Mouse (Mus musculus) CH12.LX (cell line): Measurements from ENCODE around the gene Plch2. TPM values are rescaled to one million over a fixed set of nuclear protein-coding genes. Genes with fewer than 3 reads are reported as not detected.

ENCODE experiments used
- DNase-seq: peaks from one replicate; pipeline ENCODE4 v3.0.0-alpha.2; 2013; ENCODE audit errors: extremely low read depth
- H3K27ac ChIP-seq: 2 replicates; pipeline ENCODE4 v1.5.1; 2012; ENCODE audit warnings: low read depth, mild to moderate bottlenecking, control low read depth, moderate library complexity; ENCODE audit not compliant: insufficient read depth
- H3K27me3 ChIP-seq: replicated peaks from 2 replicates; pipeline ENCODE3; 2012; ENCODE audit warnings: inconsistent platforms
- H3K36me3 ChIP-seq, 2 experiments: replicated peaks in 1 of 2; 2 replicates each; pipeline versions ENCODE3 to v1.6.1; 2012; ENCODE audit warnings: inconsistent platforms in 1 of 2, low read length in 1 of 2, mild to moderate bottlenecking in 1 of 2, mixed read lengths in 1 of 2, moderate library complexity in 1 of 2; ENCODE audit not compliant: control insufficient read depth in 1 of 2, insufficient read depth in 1 of 2
- H3K4me1 ChIP-seq, 2 experiments: 2 replicates each; pipeline ENCODE4 v1.6.1; 2012; ENCODE audit warnings: inconsistent platforms in 1 of 2, moderate library complexity in 1 of 2; ENCODE audit not compliant: insufficient read depth in 2 of 2, control insufficient read depth in 1 of 2
- H3K4me2 ChIP-seq: 2 replicates; pipeline ENCODE4 v1.6.1; 2012; ENCODE audit warnings: low read depth, mild to moderate bottlenecking, control low read depth; ENCODE audit not compliant: poor library complexity, insufficient read depth, severe bottlenecking
- H3K4me3 ChIP-seq, 3 experiments: fragments of 150-350 bp in 1 of 3; sonication (generic) in 1 of 3; replicated peaks in 1 of 3; 2 replicates each; pipeline versions ENCODE3 to v1.5.1; 2011 to 2012; ENCODE audit warnings: low read depth in 2 of 3, low read length in 2 of 3, mild to moderate bottlenecking in 2 of 3, moderate library complexity in 2 of 3, control low read depth in 1 of 3, improper control_type of control experiment in 1 of 3, inconsistent platforms in 1 of 3, mixed read lengths in 1 of 3; ENCODE audit not compliant: poor library complexity in 1 of 3
- H3K79me2 ChIP-seq: replicated peaks from 2 replicates; pipeline ENCODE4 v1.6.1; 2012; ENCODE audit warnings: mild to moderate bottlenecking, moderate library complexity; ENCODE audit not compliant: control insufficient read depth, poor library complexity, insufficient read depth, severe bottlenecking; ENCODE audit errors: extremely low read depth
- H3K9ac ChIP-seq: 2 replicates; pipeline ENCODE4 v1.6.1; 2012; ENCODE audit warnings: low read depth, mild to moderate bottlenecking, control low read depth, moderate library complexity; ENCODE audit not compliant: insufficient read depth
- H3K9me3 ChIP-seq: replicated peaks from 2 replicates; pipeline ENCODE3; 2012; ENCODE audit warnings: low read length, inconsistent platforms, mixed read lengths
- BHLHE40 ChIP-seq: IDR thresholded peaks from 2 replicates; pipeline ENCODE4 v1.6.1; 2011; ENCODE audit warnings: mild to moderate bottlenecking, low read depth, low read length, improper control_type of control experiment
- CHD1 ChIP-seq: IDR thresholded peaks from 2 replicates; pipeline ENCODE4 v1.6.1; 2012; ENCODE audit warnings: low read depth, low read length, improper control_type of control experiment, inconsistent platforms
- CHD2 ChIP-seq: IDR thresholded peaks from 2 replicates; pipeline ENCODE4 v1.6.1; 2011; ENCODE audit warnings: low read length, improper control_type of control experiment
- CTCF ChIP-seq, 2 experiments: IDR thresholded peaks in 1 of 2; conservative IDR thresholded peaks in 1 of 2; 2 replicates each; pipeline ENCODE4 v1.5.1; 2011 to 2012; ENCODE audit warnings: low read depth in 2 of 2, low read length in 2 of 2, improper control_type of control experiment in 1 of 2, inconsistent platforms in 1 of 2, mild to moderate bottlenecking in 1 of 2, moderate library complexity in 1 of 2
- E2F4 ChIP-seq: IDR thresholded peaks from 2 replicates; pipeline ENCODE4 v1.6.1; 2011; ENCODE audit warnings: low read depth, low read length, improper control_type of control experiment; ENCODE audit not compliant: insufficient replicate concordance
- ELF1 ChIP-seq: IDR thresholded peaks from 2 replicates; pipeline ENCODE4 v1.6.1; 2014; ENCODE audit warnings: low read depth, mild to moderate bottlenecking, inconsistent platforms, low read length, improper control_type of control experiment
- EP300 ChIP-seq: IDR thresholded peaks from 2 replicates; pipeline ENCODE4 v1.6.1; 2011; ENCODE audit warnings: low read length, improper control_type of control experiment
- IRF4 ChIP-seq: IDR thresholded peaks from 2 replicates; pipeline ENCODE4 v1.6.1; 2014; ENCODE audit warnings: low read depth, mild to moderate bottlenecking, inconsistent platforms, low read length, improper control_type of control experiment
- JUND ChIP-seq: conservative IDR thresholded peaks from 2 replicates; pipeline ENCODE4 v1.6.1; 2011; ENCODE audit warnings: low read depth, low read length, improper control_type of control experiment
- KAT2A ChIP-seq: IDR thresholded peaks from 2 replicates; pipeline ENCODE4 v1.6.1; 2012; ENCODE audit warnings: low read length, improper control_type of control experiment, inconsistent platforms; ENCODE audit not compliant: insufficient replicate concordance
- MAFK ChIP-seq: IDR thresholded peaks from 2 replicates; pipeline ENCODE4 v1.6.1; 2011; ENCODE audit warnings: low read length, improper control_type of control experiment; ENCODE audit not compliant: insufficient replicate concordance
- MAX ChIP-seq: IDR thresholded peaks from 2 replicates; pipeline ENCODE4 v1.6.1; 2011; ENCODE audit warnings: low read length, improper control_type of control experiment
- MAZ ChIP-seq: IDR thresholded peaks from 2 replicates; pipeline ENCODE4 v1.6.1; 2012; ENCODE audit warnings: low read depth, mild to moderate bottlenecking, inconsistent platforms, low read length, improper control_type of control experiment, moderate library complexity
- MEF2A ChIP-seq: IDR thresholded peaks from 2 replicates; pipeline ENCODE4 v1.6.1; 2014; ENCODE audit warnings: low read depth, mild to moderate bottlenecking, inconsistent platforms, low read length, improper control_type of control experiment, borderline replicate concordance
- NRF1 ChIP-seq: IDR thresholded peaks from 2 replicates; pipeline ENCODE4 v1.6.1; 2014; ENCODE audit warnings: low read depth, mild to moderate bottlenecking, inconsistent platforms, low read length, improper control_type of control experiment, moderate library complexity
- POLR2A ChIP-seq: IDR thresholded peaks from 2 replicates; pipeline ENCODE4 v1.6.1; 2011; ENCODE audit warnings: low read depth, mild to moderate bottlenecking, improper control_type of control experiment, low read length
- RAD21 ChIP-seq: IDR thresholded peaks from 2 replicates; pipeline ENCODE4 v1.6.1; 2011; ENCODE audit warnings: low read depth, mild to moderate bottlenecking, low read length, improper control_type of control experiment, moderate library complexity
- SIN3A ChIP-seq: IDR thresholded peaks from 2 replicates; pipeline ENCODE4 v1.6.1; 2012; ENCODE audit warnings: low read length, improper control_type of control experiment, inconsistent platforms
- SMC3 ChIP-seq: IDR thresholded peaks from 2 replicates; pipeline ENCODE4 v1.6.1; 2011; ENCODE audit warnings: low read depth, low read length, improper control_type of control experiment
- USF1 ChIP-seq: IDR thresholded peaks from 2 replicates; pipeline ENCODE4 v1.6.1; 2014; ENCODE audit warnings: low read depth, mild to moderate bottlenecking, inconsistent platforms, low read length, improper control_type of control experiment
- USF2 ChIP-seq: conservative IDR thresholded peaks from 2 replicates; pipeline ENCODE4 v1.6.1; 2011; ENCODE audit warnings: low read depth, low read length, improper control_type of control experiment
- ZC3H11A ChIP-seq: IDR thresholded peaks from 2 replicates; pipeline ENCODE4 v1.6.1; 2012; ENCODE audit warnings: low read depth, mild to moderate bottlenecking, inconsistent platforms, low read length, improper control_type of control experiment
- ZKSCAN1 ChIP-seq: IDR thresholded peaks from 2 replicates; pipeline ENCODE4 v1.6.1; 2012; ENCODE audit warnings: low read depth, inconsistent platforms, low read length, improper control_type of control experiment, borderline replicate concordance
- ZMIZ1 ChIP-seq: IDR thresholded peaks from 2 replicates; pipeline ENCODE4 v1.6.1; 2012; ENCODE audit warnings: low read depth, mild to moderate bottlenecking, inconsistent platforms, low read length, improper control_type of control experiment
- dilution Hi-C: fragments of 300-500 bp; cut with MboI; formaldehyde crosslinking; loops from 2 replicates; pipeline ENCODE4 v1.14.3; 2020; ENCODE audit warnings: low sequenced_read_pairs; ENCODE audit not compliant: extremely low pct_unique_long_range_greater_than_20kb, extremely low pct_ligation_motif_present
- in situ Hi-C: fragments of 300-500 bp; cut with MboI; formaldehyde crosslinking; loops from 3 replicates; pipeline ENCODE4 v1.14.3; 2019; ENCODE audit warnings: low sequenced_read_pairs, low pct_ligation_motif_present, low pct_unique_long_range_greater_than_20kb, mixed read lengths
- polyA plus RNA-seq: library from polyadenylated mRNA; unstranded; fragments of >175 nt; gene quantifications from 2 replicates; pipeline ENCODE4 v1.2.1, GENCODE M21; 2012; ENCODE audit warnings: low read depth; ENCODE audit not compliant: insufficient read length
- total RNA-seq, 2 experiments: library from RNA; depleted of rRNA; stranded (reverse); fragments of 300-350 nt in 1 of 2; fragments of >200 nt in 1 of 2; gene quantifications; 2 replicates each; pipeline ENCODE4 v1.2.3; 2012 to 2014

The Plch2 gene
- total and polyA plus RNA-seq, 3 experiments: 0.04 to 0.47 (median 0.17) TPM

DNA sequence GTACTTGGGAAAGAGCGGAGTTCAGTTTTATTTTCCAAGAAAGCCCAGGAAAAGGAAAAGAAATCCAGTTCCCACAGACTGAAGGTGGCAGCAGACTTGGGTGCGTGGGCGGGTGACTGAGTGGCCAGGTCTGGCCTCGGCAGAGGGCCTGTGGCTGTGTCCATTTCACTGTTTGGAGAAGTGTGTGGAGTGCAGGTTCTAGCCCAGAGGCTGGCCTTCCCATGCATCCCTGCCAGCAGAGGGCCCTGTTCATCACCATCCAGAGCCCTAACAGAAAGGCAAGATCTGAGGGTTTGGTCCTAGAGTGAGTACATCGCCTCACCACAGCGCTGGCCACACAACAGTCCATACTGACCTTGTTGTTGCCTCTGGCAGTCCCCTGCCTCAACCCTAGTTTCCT, 12.6 kb upstream of the Plch2 start:
- dilution Hi-C loops (no loop called here), in situ Hi-C loops (loop anchor here (5.0 kb wide), 2 partner anchors 122 to 192 kb away; no protein-coding TSS in a partner anchor)
- Histone ChIP-seq H3K9me3 (no peaks in the 10 kb centered on the region), H3K27ac (no peak overlapping the region), H3K4me2 (no peak overlapping the region), H3K27me3 (peaks cover under 1% of the 10 kb centered on the region), H3K36me3 (peaks cover 51 to 58% of the 10 kb centered on the region in 2 experiments), H3K4me3 (no peak overlapping the region), H3K4me1 (peaks cover 0 to 21% of the 10 kb centered on the region in 2 experiments; a peak in 2 of 4 replicates), H3K79me2 (0 out of 2 replicates have a peak, but pooled peaks cover 3% of the 10 kb centered on the region)
- TF ChIP-seq RAD21 (peak; percentile 34), SIN3A (no peak), CTCF (conservative IDR thresholded peaks at IDR 0.05 in 1 of 2, IDR thresholded peaks at IDR 0.05 in 1 of 2; ENCODE audit: low read depth in 2 of 2, low read length in 2 of 2) (peak in 1 of 2 experiments; percentile 59; a peak in 2 of 4 replicates), MEF2A (no peak), POLR2A (no peak), BHLHE40 (no peak), USF1 (no peak), MAX (no peak), CHD2 (no peak), USF2 (no peak), NRF1 (no peak), ZMIZ1 (no peak), EP300 (no peak), E2F4 (no peak), SMC3 (peak; percentile 59), IRF4 (no peak), ELF1 (no peak)
- TF ChIP-seq, all 38 proteins: peak for 3
- peak; percentile 39 for DNase-seq
- no peak overlapping the region for H3K9ac ChIP-seq

DNA sequence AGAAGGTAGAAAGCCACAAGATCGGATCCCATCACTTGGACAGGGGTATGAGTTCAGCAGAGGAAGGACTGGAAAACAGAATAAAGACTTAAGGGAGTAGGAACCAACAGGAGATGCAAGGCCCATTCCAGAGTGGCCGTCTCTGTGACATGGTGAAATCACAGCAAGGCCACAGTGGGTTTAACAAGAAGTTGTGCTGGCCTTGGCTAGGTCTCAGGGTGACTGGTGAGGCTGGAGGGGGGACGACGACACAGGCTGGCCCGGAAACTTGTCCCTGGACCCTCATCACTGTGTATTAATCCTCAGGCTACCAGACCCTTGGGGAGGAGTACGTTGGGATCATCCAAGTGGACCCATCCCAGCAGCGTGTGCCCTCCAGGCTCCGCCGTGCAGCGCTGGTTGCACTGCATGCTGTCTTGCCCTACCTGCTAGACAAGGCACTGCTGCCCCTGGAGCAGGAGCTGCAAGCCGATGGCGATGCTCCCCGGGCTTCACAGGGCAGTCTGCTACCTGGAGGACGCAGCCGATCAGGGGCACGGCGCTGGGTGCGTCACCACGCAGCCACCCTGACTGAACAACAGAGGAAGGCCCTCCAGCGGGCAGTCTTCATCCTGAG, 11.9 kb upstream of the Plch2 start:
- in situ Hi-C loops (loop anchor here (5.0 kb wide), 2 partner anchors 121 to 191 kb away; no protein-coding TSS in a partner anchor), dilution Hi-C loops (no loop called here)
- Histone ChIP-seq H3K4me3 (no peak overlapping the region), H3K4me1 (peaks cover 0 to 21% of the 10 kb centered on the region in 2 experiments; a peak in 2 of 4 replicates), H3K27ac (no peak overlapping the region), H3K4me2 (no peak overlapping the region), H3K36me3 (peaks cover 46 to 51% of the 10 kb centered on the region in 2 experiments), H3K27me3 (peaks cover 8% of the 10 kb centered on the region), H3K9ac (no peak overlapping the region), H3K9me3 (no peaks in the 10 kb centered on the region), H3K79me2 (0 out of 2 replicates have a peak, but pooled peaks cover 3% of the 10 kb centered on the region)
- DNase-seq: no peak
- TF ChIP-seq BHLHE40 (no peak), ZC3H11A (no peak), USF2 (no peak), E2F4 (no peak), EP300 (no peak), CHD1 (no peak), SMC3 (no peak), ZKSCAN1 (no peak), KAT2A (no peak), MAZ (no peak), POLR2A (no peak), NRF1 (no peak), MAFK (no peak), JUND (no peak)
